Mouse (Mus musculus) thymus, adult 2 months (tissue): ENCODE data around the gene Zfp142. TPM values are rescaled to one million over a fixed set of nuclear protein-coding genes. Genes with fewer than 3 reads are reported as not detected.

Experiments used
- DNase-seq: peaks from one replicate; pipeline ENCODE4 v3.0.0; 2021
- H3K27ac ChIP-seq: fragments of 200-500 bp; 2 replicates; pipeline ENCODE4 v1.5.1; 2012; ENCODE audit warnings: low read length, control low read depth; ENCODE audit not compliant: control insufficient read depth, insufficient read depth
- H3K27me3 ChIP-seq: fragments of 200-500 bp; 2 replicates; pipeline ENCODE4 v1.6.1; 2012; ENCODE audit warnings: mild to moderate bottlenecking, low read length, moderate library complexity, mixed read lengths; ENCODE audit not compliant: control insufficient read depth, insufficient read depth
- H3K36me3 ChIP-seq: fragments of 200-500 bp; 2 replicates; pipeline ENCODE4 v1.6.1; 2012; ENCODE audit warnings: mild to moderate bottlenecking, low read length, moderate library complexity; ENCODE audit not compliant: control insufficient read depth, insufficient read depth
- H3K4me1 ChIP-seq: fragments of 200-500 bp; replicated peaks from 2 replicates; pipeline ENCODE4 v1.6.1; 2012; ENCODE audit warnings: low read length; ENCODE audit not compliant: control insufficient read depth, insufficient read depth
- H3K4me3 ChIP-seq: fragments of 200-500 bp; 2 replicates; pipeline ENCODE4 v1.5.1; 2012; ENCODE audit warnings: mild to moderate bottlenecking, low read length, control low read depth, moderate library complexity; ENCODE audit not compliant: control insufficient read depth, insufficient read depth
- CTCF ChIP-seq: fragments of 200-500 bp; IDR thresholded peaks from 2 replicates; pipeline ENCODE4 v1.5.1; 2012; ENCODE audit warnings: mild to moderate bottlenecking, control low read depth, low read length, moderate library complexity, borderline replicate concordance; ENCODE audit not compliant: control insufficient read depth, poor library complexity, insufficient read depth; ENCODE audit errors: extremely low read depth
- POLR2A ChIP-seq: fragments of 200-500 bp; IDR thresholded peaks from 2 replicates; pipeline ENCODE4 v1.6.1; 2012; ENCODE audit warnings: mild to moderate bottlenecking, low read length, control low read depth, moderate library complexity; ENCODE audit not compliant: control insufficient read depth, poor library complexity, insufficient read depth; ENCODE audit errors: extremely low read depth
- WGBS: fragments of 180-500 bp; shearing (Covaris S2); methylation state at CpG from one replicate; pipeline ENCODE4 v1.1.7; 2018; 5-methylcytosine and 5-hydroxymethylcytosine counted together
- polyA plus RNA-seq: library from polyadenylated mRNA; depleted of rRNA; stranded (reverse); fragments of >200 nt; gene quantifications from 2 replicates; pipeline ENCODE4 v1.2.3, GENCODE M21; 2012

The Zfp142 gene
- polyA plus RNA-seq, 1 experiment, result 28.4 TPM

DNA sequence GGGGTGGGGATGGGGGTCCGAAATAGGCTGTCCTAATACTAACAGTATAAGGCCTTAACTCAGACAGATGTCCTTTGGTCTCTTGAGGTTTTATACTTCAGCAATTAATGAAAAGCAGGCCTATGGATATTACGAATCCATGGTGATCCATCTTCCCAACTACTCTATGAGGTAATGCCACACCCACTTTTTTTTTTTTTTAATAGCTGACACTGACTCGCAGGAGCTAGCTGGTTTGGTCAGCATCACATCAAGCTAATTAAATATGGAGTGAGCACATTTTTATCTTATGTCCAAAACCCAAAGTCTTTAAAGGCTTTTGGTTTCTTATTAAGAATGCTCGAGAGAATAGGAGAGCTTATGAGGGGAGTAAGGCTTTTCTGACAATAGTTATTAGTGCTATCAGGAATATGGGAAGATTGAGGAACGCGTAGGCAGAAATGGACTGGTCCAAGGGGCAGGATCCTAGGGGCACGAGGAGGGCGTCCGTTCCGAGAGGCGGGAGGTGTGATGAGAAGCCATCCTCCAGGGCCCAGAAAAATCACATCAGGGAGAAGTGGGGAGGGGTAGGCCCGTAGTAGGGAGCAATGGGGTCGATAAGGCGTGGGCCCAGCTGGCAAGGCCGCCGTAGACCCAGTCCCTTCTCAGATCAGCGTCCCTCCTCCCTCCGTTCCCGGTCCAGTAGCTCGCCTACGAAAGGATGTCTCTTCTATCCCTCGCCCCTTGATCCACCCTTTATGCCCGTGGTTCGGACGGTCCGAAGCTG is 12.6 kb upstream of the Zfp142 start:
- peaks cover 4% of the 10 kb centered on the region; the same call in 1 of the 2 replicates for H3K4me1 ChIP-seq
- 10% methylated on average over 26 of the region's 26 CpGs for WGBS
- DNase-seq, result no peak
- no peak overlapping the region for H3K27ac ChIP-seq
- H3K36me3 ChIP-seq, result peaks cover 12% of the 10 kb centered on the region
- peak overlapping the region; percentile 91 for H3K4me3 ChIP-seq
- H3K27me3 ChIP-seq, result no peaks in the 10 kb centered on the region
- TF ChIP-seq CTCF, result no peak
- no peak for TF ChIP-seq POLR2A

DNA sequence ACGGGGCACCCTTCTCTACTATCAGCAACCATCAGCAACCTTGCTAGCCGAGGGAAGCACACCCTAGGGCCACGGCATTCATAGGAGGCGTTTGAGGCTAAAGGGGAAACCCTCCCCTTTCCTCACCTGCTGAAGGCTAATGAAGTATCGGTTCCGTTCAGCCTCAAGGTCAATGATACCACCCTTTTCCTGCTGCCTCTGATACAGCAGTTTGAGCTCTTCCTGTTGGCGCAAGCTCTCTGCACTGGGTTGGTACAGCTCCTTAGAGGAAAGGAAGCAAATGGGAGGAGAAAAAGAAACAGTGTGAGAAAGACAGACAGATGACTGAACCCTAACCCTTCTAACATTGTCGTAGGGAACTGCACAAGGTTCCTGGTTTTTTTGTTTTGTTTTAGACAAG is 6.4 kb upstream of the Zfp142 start:
- Histone ChIP-seq H3K36me3 (peaks cover 36% of the 10 kb centered on the region), H3K4me1 (no peaks in the 10 kb centered on the region), H3K4me3 (no peak overlapping the region), H3K27me3 (no peaks in the 10 kb centered on the region), H3K27ac (no peak overlapping the region)
- no peak for DNase-seq
- 70% methylated on average over 8 of the region's 8 CpGs for WGBS
- TF ChIP-seq CTCF (no peak), POLR2A (no peak)

- peaks cover 6% of the 10 kb centered on the region for H3K4me1 ChIP-seq
- peak overlapping the region; percentile 73 for H3K4me3 ChIP-seq
- WGBS, result under 1% methylated on average over 24 of the region's 24 CpGs
- H3K27me3 ChIP-seq, result no peaks in the 10 kb centered on the region
- H3K36me3 ChIP-seq, result peaks cover 5% of the 10 kb centered on the region; the same call in 1 of the 2 replicates
- TF ChIP-seq POLR2A (no peak), CTCF (0 out of 2 replicates have a peak, but pooled peaks have one; percentile 12)
- no peak for DNase-seq
- peak overlapping the region; percentile 19 for H3K27ac ChIP-seq
Measured at GRCm38 (mm10) chr1:74587233-74587772, 743 bp downstream of the Zfp142 start.

DNA sequence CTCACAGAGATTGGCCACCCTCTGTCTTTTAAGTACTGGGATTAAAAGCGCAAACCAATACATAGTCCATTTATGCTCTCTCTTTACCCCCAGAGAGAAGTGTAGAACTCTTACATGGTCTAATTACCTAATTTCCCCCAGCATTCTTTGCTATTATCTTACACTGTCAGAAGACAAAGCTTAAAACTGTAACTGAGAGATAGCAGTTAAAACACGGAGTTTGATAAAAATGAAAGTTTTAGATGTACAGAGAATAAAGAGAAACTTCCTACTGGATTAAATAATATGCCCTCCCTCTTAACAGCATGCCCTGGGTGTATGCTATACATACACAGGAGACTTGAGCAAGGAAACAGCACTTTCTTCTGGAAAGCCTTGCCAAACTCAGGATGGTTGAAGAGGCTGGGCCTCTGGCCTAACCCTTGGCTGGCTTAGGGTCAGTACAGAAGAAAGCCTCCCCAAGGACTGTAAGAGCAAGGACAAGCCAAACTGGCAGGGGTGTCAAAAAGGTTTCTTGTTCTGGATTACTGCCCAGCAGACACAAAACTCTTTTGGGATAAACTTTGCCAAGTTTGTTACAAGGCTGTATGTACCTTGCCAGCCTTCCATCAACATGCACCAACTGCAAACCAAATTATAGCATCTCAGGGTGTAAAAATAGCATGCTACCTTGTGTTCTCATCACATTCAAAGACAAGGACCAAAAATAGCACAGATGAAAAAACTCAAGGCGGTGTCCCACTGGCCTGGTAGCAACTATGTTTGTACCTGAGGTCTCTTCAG is 3.2 kb downstream of the Zfp142 start:
- Histone ChIP-seq H3K4me3 (no peak overlapping the region), H3K27ac (no peak overlapping the region), H3K27me3 (no peaks in the 10 kb centered on the region), H3K36me3 (peaks cover 6% of the 10 kb centered on the region), H3K4me1 (peaks cover 6% of the 10 kb centered on the region)
- TF ChIP-seq POLR2A (no peak), CTCF (no peak)
- no peak for DNase-seq
- WGBS, result 93% methylated on average over 3 of the region's 3 CpGs

DNA sequence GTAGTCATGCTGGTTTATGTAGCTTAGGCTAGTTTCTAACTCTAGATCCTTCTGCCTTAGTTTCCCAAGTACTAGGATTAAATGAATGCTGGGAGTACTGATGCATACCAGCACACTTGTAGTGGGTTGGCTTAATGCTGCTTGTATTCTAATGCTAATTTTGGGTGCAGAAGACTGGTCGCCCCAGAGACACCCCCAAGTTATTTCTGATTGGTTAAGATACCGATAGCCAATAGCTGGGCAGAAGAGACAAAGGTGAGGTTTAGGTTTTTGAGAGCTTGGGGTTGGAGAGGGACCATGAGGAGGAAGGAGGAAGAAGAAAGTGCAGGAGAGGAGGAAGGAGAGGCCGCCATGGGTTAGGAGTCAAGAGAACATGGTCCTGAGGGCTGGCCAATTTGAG is 5.4 kb downstream of the Zfp142 start:
- no peak for DNase-seq
- Histone ChIP-seq H3K4me1 (peaks cover 6% of the 10 kb centered on the region), H3K36me3 (peaks cover 25% of the 10 kb centered on the region), H3K27me3 (no peaks in the 10 kb centered on the region), H3K27ac (no peak overlapping the region), H3K4me3 (no peak overlapping the region)
- WGBS, result 94% methylated on average over 3 of the region's 3 CpGs
- TF ChIP-seq POLR2A, result no peak
- TF ChIP-seq CTCF, result no peak
